Mouse (Mus musculus) ovary, adult 18-20 months (tissue): ENCODE data around the gene Tbx6.
"Not testable (repeated sequence)": the region's sequence is repeated elsewhere in the genome, so short reads cannot be mapped to it uniquely, and the experiment has no call there.

Experiments
- DNase-seq: peaks from one replicate; pipeline ENCODE4 v3.0.0; 2022; ENCODE audit warnings: low spot score, mixed read lengths

The Tbx6 gene

DNA sequence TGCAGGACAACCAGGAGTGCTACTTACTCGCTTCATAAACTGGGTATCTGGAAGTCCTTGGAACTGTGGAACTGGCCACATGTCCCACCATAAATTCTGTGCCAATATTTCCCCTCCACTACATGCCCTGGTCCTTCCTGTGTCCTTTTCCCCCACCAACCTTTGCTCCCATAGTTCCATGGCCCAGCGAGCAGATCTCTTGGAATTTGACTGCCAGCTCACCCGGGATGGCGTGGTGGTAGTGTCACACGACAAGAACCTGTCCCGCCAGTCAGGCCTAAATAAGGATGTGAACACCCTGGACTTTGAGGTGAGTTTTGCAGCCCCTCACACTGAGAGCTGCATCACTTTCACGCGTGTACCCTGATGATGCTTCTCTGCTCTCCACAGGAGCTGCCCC, 14.3 kb upstream of the Tbx6 start:
- DNase-seq: no peak

DNA sequence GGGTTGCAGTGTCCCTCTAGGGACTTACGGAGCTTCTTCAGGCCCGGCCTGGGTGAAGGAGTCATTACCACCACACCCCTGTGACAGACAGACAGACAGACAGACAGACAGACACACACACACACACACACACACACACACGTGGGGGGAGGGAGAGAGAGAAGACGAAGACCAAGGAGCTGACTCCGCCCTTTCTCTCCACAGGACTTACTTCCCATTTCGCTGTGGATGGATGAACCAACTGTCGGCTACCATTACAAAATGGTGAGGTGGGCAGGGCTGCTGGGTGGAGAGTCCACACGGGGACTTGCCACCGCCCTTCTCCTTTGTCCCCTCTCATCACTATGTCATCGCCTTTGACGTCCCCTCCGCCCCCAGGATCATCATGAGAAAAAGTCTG, 10.5 kb upstream of the Tbx6 start:
- DNase-seq: no peak

DNA sequence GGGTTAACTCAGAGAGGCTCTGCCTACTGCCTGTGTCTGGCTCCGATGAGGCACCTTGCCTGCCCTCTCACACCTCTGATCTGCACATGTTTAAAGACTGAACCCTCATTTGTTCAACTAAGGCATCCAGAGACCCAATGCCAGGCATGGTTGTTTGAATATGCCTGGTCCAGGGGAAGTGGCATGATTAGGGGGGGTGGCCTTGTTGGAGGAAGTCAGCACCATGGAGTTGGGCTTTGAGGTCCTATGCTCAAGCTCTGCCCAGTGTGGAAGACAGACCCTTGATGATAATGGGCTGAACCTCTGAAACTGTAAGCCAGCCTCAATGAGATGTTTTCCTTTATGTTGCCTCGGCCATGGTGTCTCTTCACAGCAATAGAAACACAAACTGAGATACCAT, 7.9 kb upstream of the Tbx6 start:
- DNase-seq: no peak

DNA sequence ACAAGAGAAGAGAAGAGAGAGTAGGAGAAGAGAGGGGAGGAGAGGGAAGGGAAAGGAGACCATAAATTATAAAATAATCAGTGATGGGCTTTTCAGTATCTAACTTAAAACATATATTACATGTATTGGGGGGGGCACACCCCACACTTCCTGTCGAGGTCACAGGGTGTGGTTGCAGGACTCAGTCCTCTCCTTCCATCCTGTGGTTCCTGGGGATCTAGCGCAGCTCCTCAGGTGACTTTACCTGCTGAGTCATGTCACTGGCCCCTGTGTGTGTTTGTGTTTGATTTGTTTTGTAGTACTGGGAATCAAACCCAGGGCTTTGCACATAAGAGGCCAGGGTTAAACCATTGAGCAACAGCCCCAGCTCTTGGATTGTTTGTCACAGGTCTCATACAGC, 6.8 kb upstream of the Tbx6 start:
- no peak for DNase-seq

DNA sequence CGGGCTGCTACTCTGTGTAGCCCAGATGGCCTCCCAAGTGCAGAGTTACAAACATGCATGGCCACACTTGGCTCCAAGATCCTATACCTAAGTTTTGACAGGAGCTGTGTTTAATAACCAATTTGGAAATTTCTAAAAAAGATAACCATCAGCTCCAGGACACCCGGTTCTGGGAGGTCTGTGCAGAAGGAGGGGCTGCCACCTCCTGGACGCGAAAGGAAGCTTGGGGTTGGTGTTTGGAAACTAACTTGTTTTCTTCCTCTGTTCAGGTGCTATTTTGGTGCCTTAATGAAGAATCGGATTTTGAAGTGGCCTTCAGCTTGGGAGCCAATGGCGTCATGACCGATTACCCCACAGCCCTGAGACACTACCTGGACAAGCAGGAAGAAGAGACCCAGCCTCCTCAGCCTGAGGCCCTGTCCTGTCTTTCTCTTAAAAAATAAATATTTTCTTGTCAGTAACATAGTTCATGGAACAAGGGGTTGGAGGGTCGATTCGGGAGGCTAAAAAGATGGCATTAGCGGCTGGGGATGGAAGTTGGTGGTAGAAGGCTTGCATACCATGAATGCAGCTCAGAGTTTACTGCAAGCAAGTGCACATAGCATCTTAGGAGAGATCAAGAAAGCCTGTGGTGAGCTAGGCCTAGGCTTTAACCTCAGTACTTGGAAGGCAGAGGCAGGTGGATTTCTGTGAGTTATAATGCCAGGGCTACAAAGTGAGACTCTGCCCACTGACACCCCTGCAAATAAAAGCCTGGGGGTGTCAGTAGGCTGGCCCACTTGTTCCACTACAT, 5.9 kb upstream of the Tbx6 start:
- DNase-seq: no peak

DNA sequence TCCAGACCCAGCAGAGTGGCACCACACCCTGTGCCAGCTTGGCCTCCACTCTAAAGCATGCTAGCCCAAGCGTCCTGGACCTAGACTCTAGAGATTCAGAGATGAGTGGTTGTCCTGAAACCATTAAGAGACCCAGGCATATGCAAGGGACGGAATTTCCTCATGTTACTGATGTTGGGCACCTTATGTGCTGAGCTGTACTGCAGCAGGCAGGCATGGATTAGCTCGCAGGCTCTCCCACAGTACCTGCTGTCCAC, 5.4 kb upstream of the Tbx6 start:
- DNase-seq: no peak

DNA sequence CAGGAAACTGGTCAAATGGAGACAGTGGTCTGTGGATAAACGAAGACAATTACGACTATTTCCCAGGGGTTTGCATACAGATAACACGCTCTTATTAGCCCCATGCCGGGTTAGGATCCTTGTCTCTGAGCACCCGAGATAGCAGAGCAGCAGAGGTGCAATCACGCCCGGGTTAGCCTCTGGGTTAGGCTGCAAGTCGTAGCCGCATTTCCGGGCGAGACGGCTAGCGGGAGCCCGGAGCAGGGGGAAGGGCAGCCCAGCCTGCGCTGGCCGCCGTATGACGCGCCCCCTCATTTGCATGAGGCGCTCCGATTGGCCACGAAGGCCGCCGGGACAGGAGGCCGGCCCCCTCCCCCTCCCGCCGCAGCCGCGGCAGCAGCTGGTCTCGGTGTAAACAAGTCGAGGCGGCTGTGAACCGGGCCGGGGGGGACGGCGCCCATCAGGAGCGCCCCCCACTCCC, 4.7 kb upstream of the Tbx6 start, which contains the start of gene Ypel3:
Gene Ypel3 (plus strand): TSS at position 358 of the 460 bp plus-strand sequence.
- peak; percentile 96 for DNase-seq

DNA sequence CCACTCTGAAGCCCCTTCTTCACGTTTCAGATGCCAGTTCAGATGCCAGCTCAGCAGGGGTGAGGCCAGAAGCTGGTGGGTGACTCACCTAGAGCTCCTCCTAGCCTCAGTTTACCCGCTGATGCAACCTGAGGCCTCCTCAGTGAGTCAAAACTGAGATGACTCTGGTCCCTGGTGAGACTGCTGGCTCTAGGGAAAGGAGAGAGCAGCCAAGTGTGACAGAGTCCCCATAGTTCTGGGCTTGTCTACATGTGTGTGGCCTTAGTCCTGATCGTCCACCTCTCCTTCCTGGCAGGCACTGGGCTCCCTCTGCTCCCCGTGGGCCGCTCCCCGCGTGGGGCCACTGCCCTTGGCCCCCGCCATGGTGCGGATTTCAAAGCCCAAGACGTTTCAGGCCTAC, 3.8 kb upstream of the Tbx6 start:
- no peak for DNase-seq

DNA sequence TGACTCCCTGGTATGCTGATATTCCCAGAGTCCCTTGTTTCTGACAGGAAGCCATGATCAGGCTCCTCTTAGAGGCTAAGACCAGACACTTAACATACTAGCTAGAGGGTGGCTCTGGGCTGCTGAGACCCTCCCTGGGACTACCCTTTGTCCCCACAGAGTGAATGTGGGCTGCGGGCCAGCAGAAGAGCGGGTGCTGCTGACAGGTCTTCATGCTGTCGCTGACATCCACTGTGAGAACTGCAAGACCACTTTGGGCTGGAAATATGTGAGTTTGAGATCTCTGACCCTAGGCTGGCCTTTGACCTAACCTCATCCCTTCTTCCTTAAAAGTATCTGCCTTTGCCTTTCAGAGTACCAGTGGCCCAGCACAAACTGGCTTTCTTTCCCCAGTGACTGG, 3.1 kb upstream of the Tbx6 start:
- DNase-seq: no peak

DNA sequence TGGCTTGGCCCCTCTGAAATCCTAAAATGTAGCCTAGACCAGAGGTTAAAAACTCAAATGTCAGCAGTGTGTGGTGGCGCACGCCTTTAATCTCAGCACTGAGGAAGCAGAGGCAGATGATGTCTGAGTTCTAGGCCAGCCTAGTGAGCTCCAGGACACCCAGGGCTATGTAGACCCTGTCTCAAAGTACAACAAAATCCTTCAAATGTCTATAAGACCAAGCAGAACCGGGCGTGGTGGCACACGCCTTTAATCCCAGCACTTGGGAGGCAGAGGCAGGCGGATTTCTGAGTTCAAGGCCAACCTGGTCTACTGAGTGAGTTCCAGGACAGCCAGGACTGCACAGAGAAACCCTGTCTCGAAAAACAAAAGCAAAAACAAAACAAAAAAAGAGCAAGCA, 2.2 kb upstream of the Tbx6 start:
- DNase-seq: not testable (repeated sequence)

DNA sequence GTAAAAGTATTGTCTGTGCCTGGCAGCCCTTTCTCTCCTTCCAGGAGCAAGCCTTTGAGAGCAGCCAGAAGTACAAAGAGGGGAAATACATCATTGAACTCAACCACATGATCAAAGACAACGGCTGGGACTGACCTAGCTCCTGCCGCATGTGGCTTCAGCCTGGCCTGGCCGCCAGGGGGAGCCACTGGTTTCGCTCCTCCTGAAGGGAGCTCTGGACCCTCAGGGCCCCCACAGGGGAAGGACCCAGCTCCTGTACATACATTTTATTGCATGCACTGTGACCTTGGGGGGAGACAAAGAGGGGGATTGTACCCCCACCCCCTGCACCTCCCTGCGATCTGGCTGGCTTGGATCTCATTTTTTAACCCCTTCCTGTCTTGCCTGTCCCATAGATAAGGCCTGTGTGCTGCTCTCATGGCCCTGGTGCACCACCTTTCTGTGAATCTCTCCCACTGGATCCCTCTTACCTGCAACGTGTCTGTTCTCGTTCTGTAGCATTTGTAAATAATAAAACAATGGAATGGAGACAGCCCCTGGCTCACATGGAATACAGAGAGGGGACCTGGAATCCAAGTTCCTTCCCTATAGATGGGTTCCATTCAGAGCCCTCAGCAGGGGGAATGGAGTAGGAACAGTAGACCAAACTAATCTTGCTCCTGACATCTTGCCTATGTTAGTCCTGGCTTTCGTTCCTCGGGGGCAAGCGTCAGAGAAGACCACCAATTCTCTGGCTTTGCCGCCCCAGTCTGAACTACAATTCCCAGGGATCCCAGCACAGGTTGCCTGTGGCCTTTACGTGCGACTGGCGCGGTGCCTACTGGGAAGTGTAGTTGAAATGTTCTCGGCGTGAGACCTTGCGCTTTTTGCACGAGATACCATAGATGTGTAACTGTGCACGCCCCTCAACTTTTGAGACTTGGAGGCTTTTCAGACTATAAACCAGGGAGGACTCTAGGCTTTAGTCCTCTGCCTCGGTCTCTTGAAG, 1.0 kb upstream of the Tbx6 start:
- DNase-seq: peak; percentile 69

DNA sequence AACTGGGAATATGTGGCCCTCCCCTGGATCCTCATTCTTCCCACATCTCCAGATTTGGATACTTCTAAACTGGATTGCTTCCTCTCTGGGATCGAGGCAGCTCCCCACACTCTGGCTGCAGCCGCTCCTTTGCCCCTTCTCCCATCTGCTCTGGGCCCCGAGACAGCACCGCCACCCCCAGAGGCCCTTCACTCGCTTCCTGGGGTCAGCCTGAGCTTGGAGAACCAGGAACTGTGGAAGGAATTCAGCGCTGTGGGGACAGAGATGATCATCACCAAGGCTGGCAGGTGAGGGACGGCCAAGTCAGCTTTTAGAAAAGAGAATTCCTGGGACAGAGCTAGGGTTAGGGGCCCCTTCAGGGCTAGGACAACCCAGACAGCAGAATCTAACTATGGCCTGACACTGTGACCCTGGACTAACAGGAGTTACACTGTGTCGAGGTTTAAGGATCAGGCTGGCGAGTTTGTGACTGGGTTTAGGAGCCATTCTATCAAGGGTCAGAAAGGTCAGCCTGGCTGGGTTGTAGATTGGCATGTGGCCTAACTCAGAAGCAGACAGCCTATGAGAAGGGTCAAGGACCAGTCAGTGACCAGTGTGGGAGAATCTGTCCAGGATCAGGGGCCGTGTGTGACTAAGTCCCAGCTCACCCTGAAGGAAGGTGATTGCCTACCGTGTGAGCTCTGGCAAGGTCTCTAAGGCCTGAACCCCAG, 533 bp downstream of the Tbx6 start:
- no peak for DNase-seq

DNA sequence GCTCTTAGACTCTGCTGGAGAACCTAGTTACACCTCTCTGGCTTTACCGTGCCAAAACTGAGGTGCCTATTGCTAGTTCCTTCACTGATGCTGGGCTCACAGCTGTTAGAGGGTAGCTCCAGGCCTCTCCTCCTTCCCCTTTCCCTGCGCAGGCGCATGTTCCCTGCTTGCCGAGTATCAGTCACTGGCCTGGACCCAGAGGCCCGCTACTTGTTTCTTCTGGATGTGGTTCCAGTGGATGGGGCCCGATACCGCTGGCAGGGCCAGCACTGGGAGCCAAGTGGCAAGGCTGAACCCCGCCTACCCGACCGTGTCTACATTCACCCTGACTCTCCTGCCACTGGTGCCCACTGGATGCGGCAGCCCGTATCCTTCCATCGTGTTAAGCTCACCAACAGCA, 1.4 kb downstream of the Tbx6 start:
- no peak for DNase-seq

DNA sequence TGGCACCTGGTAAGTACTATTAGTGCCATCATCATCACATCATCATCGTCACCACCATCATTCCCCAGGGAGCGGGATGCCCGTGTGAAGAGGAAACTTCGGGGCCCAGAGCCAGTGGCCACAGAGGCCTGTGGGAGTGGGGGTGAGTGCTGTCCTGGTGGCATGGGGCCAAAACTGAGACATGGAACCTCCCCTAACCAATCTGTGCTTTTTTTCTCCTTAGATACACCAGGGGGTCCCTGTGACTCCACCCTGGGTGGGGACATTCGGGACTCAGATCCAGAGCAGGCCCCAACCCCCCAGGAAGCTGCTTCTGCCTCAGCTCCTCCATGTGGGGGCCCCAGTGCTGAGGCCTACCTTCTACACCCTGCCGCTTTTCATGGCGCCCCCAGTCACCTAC, 3.2 kb downstream of the Tbx6 start:
- DNase-seq: no peak

DNA sequence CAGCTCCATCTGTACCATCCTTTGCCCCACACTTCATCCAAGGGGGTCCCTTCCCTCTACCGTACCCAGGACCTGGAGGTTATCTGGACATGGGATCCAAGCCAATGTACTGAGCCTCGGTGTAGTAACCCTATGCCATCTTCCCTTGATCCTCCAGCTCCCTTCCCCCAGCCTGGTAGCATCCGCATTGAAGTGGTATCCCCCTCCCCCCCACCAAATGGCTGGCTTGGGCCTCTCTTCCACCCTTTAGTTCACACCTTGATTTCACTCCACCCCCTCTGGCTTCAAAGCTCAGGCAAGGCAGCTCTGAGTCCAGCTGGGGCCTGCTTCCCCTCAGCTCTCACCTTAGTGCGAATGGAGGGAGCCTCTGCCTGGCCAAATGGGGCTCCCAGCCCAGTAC, 3.8 kb downstream of the Tbx6 start:
- DNase-seq: no peak

DNA sequence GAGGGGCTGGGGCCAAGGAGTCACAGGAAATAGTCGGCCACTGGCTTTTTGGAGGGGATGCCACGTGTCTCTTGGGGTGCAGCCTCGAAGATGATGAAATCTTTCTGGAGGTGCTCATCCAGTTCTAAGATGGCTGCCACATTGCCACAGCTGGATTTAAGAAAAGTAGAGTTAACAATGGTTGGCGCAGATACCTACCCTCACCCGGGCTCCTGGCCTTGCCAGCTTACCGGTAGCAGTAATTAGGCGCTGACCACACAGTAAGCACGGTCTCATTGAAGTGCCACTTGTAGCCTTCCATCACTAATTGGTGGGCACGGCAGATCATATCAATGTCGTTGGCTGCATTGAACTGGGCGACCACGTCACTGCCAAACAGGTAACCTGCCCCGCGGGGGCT, 4.9 kb downstream of the Tbx6 start:
- no peak for DNase-seq

DNA sequence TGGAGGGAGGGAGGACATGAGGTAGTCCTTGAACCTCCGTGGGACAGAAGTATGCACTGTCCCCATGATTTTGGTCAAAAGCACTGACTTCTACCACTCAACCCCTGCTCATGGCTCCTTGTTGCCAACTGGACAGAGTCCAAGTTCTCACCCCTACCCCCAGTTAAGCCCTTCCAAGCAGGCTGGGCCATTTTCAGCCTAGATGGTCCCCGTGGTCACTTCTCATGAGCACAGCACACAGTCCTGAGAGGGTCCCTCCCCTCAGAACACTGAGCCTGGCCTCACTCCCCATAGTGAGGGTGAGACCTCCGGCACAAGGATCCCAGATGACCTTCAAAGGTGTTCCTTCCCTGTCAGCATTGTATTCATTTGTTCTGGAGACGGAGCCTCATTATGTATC, 7.9 kb downstream of the Tbx6 start:
- DNase-seq: no peak

DNA sequence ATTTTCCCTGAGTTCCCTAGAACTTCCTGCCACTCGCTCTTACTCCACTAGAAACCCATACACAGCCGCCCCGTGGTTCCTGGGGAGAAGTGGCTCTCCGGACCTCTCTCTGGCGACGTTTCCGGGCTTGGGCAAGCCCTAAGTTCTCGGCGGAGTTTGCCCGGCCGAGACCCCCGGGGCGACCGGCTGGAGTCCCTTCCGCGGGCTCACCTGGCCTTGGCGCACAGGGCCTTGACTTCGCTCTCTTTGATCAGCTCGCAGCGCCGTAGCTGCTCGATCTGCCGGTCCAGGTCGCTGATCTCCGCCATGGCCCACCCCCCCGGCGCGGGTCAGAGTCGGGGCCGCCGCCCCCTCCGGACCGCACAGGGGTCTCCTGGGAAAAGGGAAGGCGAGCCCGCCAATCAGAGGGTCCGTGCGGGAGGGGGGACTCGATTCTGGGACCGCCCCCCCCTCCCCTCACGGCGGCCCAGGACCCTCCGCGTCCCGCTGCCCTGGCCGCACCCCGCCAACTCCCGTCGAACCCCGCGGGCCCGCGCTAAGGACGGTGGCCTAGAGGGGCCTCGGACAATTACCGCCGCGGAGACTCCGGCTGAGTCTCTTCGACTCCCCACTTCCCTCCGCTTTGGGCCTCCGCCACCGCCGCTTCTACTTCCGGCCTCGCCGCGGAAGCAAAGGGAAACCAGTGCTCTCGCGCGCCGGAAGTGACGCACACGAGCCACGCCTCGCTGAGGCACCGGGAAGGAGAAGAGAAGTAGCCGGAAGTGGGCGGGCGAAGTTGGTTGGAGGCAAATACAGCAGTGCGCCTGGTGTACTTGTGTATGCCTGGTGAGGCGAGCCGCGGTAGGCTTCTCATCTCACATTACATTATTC, 10.8 kb downstream of the Tbx6 start, which contains the start of gene Ppp4c:
Gene Ppp4c (minus strand): TSS at position 646 of the 870 bp plus-strand sequence.
- DNase-seq: peak; percentile 92

DNA sequence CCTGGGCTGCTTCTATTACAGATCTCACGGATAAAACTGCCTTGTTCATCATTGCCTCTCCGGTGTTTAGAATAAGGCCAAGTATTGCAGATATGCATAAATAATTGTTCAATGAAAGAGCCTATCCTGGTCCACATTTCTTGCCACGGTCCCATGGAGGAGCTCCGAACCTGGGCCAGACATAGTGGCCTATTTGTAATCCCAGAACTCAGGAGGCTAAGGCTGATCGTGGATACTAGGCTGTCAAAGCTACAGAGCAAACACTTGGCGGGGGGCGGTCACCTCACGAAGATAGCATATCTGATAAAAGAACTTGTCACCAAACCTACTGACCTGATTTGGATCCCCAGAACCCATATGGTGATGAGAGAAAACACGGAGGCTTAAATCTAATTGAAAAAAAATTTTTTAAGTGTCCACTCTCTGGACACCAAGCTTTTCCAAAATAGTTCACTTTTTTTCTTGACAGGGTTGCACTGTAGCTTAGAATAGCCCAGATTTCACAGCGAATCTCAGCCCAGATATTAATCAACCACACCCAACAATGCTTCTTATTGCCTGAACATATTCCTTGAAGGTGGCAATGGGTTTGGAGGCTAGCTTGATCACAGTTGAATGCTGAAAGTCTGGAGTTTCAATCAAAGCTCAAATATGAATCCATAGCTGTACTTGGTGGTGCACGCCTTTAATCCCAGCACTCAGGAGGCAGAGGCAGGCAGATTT, 11.6 kb downstream of the Tbx6 start:
- no peak for DNase-seq

DNA sequence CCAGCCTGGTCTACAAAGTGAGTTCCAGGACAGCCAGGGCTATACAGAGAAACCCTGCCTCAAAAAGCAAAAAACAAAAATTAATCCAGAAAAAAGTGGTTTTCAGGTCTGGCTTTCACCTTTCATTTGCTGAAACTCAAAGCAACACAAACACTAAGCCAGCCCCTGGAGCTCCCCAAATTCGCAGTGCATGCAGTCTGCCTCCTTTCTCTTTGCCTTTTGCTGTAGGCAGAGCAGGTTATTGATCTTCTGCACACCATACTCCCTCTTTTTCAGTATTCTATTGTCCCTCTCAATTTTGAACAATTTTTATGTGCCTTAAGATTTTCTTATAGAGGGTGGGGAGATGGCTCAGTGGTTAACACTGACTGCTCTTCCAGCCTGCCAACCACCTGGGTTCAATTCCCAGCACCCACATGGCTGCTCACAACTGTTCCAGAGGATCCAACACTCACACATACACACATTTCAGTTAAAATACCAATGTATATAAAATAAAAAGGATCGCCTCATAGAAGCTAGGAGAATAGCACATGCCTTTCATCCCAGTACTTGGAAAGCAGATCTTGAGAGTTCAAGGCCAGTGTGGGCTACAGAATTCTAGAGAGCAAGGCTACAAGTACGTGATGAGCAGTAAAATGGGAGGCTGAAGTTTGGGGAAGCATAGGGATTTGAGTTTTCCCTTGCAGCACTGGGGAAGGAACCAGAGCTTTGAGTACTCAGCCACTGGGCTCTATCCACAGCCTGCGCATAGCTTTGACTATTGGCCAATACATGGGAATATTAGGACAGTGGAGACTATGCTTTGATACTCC, 12.4 kb downstream of the Tbx6 start:
- no peak for DNase-seq
